Mouse (Mus musculus): Measurements from ENCODE around the gene BC049352.

GRCm38 (mm10) chr9:45251990-45252389 lies 70.2 kb downstream of the BC049352 start:
- no peak for TF ChIP-seq MEF2A (IDR thresholded peaks at IDR 0.05; ENCODE audit: extremely low read depth, insufficient replicate concordance, low read depth, low read length, poor library complexity, severe bottlenecking)
- no peak for TF ChIP-seq MAFK (IDR thresholded peaks at IDR 0.05; ENCODE audit: borderline replicate concordance, low read depth, low read length)
- TF ChIP-seq RAD21 (IDR thresholded peaks at IDR 0.05; ENCODE audit: low read depth, low read length): no peak
- no peak for TF ChIP-seq EP300 (IDR thresholded peaks at IDR 0.05; ENCODE audit: low read depth in 1 of 2, low read length in 2 of 2)
- TF ChIP-seq TAL1 (IDR thresholded peaks at IDR 0.05; ENCODE audit: low read length): no peak
- TF ChIP-seq UBTF (IDR thresholded peaks at IDR 0.05; ENCODE audit: borderline replicate concordance, insufficient read depth, low read depth, low read length): no peak
